Mouse (Mus musculus) midbrain, embryonic 14.5 days (tissue): ENCODE results near the gene Hist2h3b. TPM values are rescaled to one million over a fixed set of nuclear protein-coding genes. Genes with fewer than 3 reads are reported as not detected.

Source experiments
- ATAC-seq: fragments of 200-750 bp; cut with Nextera tagmentation; 2 replicates; pipeline ENCODE4 v1.8.0; 2017; ENCODE audit warnings: moderate number of reproducible peaks, moderate library complexity; ENCODE audit not compliant: low FRiP score, low TSS enrichment
- DNase-seq: peaks from one replicate; pipeline ENCODE4 v3.0.0-alpha.2; 2015
- H3K27ac ChIP-seq: fragments of 300-500 bp; sonication (generic); replicated peaks from 2 replicates; pipeline ENCODE4 v1.5.1; 2014; ENCODE audit warnings: mild to moderate bottlenecking, low read depth, low read length, moderate library complexity
- H3K27me3 ChIP-seq: fragments of 300-500 bp; sonication (generic); 2 replicates; pipeline ENCODE4 v1.6.1; 2014; ENCODE audit warnings: low read length, control low read depth, mixed read lengths; ENCODE audit not compliant: control insufficient read depth, insufficient read depth
- H3K36me3 ChIP-seq: fragments of 300-500 bp; sonication (generic); 2 replicates; pipeline ENCODE4 v1.6.1; 2014; ENCODE audit warnings: low read length, control low read depth; ENCODE audit not compliant: control insufficient read depth, insufficient read depth
- H3K4me1 ChIP-seq: fragments of 300-500 bp; sonication (generic); 2 replicates; pipeline ENCODE4 v1.6.1; 2014; ENCODE audit warnings: mild to moderate bottlenecking, antibody characterized with exemption, low read length, control low read depth; ENCODE audit not compliant: control insufficient read depth, insufficient read depth
- H3K4me2 ChIP-seq: fragments of 300-500 bp; sonication (generic); 2 replicates; pipeline ENCODE4 v1.6.1; 2014; ENCODE audit warnings: mild to moderate bottlenecking, low read length, moderate library complexity
- H3K4me3 ChIP-seq: fragments of 300-500 bp; sonication (generic); replicated peaks from 2 replicates; pipeline ENCODE4 v1.5.1; 2014; ENCODE audit warnings: low read depth, low read length
- H3K9ac ChIP-seq: fragments of 300-500 bp; sonication (generic); replicated peaks from 2 replicates; pipeline ENCODE4 v1.6.1; 2014; ENCODE audit warnings: mild to moderate bottlenecking, low read length, moderate library complexity
- H3K9me3 ChIP-seq: fragments of 300-500 bp; sonication (generic); 2 replicates; pipeline ENCODE4 v1.6.1; 2016; ENCODE audit warnings: low read length, control low read depth, mixed read lengths; ENCODE audit not compliant: control insufficient read depth
- WGBS: fragments of 180-500 bp; shearing (Covaris S2); extraction: QIAGEN DNeasy Blood & Tissue Kit; methylation state at CpG from one replicate; pipeline ENCODE4 v1.1.7; 2014; 5-methylcytosine and 5-hydroxymethylcytosine counted together
- polyA plus RNA-seq: library from polyadenylated mRNA; unstranded; fragments of >200 nt; fragmentation: Nextera tagmentation; extraction: Ambion mirVana; gene quantifications from 2 replicates; pipeline ENCODE4 v1.2.1, GENCODE M21; 2014

Gene Hist2h3b
- polyA plus RNA-seq, 1 experiment from 2014 or later, result 19.3 TPM

- Histone ChIP-seq H3K9ac (no peak overlapping the region), H3K4me3 (no peak overlapping the region), H3K27me3 (no peaks in the 10 kb centered on the region), H3K36me3 (no peaks in the 10 kb centered on the region), H3K27ac (no peak overlapping the region), H3K9me3 (no peaks in the 10 kb centered on the region), H3K4me1 (no peaks in the 10 kb centered on the region), H3K4me2 (no peak overlapping the region)
- 87% methylated on average over 5 of the region's 5 CpGs for WGBS
- DNase-seq (no peak), ATAC-seq (no peak)
Observed at GRCm38 (mm10) chr3:96255926-96256593, 12.4 kb upstream of the Hist2h3b start.

DNA sequence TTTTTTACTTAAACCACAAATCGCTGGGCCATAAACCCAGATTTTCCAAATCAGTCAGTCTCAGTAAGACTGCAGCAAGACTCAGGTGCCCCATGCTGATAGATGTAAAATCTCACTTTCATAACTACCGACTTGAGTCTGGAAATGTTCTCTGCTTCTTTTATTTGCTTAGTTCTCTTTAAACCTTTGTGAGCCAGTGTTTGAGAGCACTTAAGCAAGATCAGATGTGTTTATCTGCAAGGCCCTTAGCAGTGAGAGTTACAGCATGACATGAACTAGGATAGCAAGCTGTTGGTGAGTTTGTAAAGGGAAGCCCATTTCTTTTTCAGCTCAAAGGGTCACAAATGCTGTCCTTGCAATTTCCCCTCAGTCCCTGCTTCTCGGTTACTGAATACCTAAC, 11.3 kb upstream of the Hist2h3b start:
- ATAC-seq (no peak), DNase-seq (no peak)
- H3K27me3 ChIP-seq, result no peaks in the 10 kb centered on the region
- no peak overlapping the region for H3K4me3 ChIP-seq
- H3K4me2 ChIP-seq, result no peak overlapping the region
- no peak overlapping the region for H3K27ac ChIP-seq
- no peaks in the 10 kb centered on the region for H3K36me3 ChIP-seq
- H3K9me3 ChIP-seq, result no peaks in the 10 kb centered on the region
- 83% methylated on average over 3 of the region's 3 CpGs for WGBS
- H3K9ac ChIP-seq, result no peak overlapping the region
- H3K4me1 ChIP-seq, result no peaks in the 10 kb centered on the region

DNA sequence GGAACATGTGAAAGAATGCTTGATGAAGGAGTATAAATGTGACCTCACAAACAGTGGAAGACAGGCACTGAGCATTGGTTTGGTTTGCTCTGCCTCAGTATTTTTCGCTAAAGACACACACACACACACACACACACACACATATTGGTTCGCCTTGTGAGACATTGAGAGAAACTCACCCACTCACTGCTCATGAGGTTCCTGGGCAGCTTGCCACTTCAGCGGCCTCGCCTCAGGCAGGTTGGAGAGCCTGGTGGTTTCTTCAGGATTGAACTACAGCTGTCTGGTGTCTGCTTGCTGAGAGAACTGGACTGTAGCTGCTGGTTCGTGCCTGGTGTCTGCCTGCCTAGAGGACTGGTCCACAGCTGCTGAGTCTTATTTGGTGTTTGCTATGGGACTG, 8.2 kb upstream of the Hist2h3b start:
- WGBS, result 94% methylated on average over 5 of the region's 5 CpGs
- no peaks in the 10 kb centered on the region for H3K36me3 ChIP-seq
- H3K4me3 ChIP-seq, result no peak overlapping the region
- no peaks in the 10 kb centered on the region for H3K27me3 ChIP-seq
- no peak overlapping the region for H3K4me2 ChIP-seq
- DNase-seq (no peak), ATAC-seq (no peak)
- no peak overlapping the region for H3K9ac ChIP-seq
- H3K9me3 ChIP-seq, result no peaks in the 10 kb centered on the region
- H3K4me1 ChIP-seq, result peaks cover 8% of the 10 kb centered on the region; the same call in 1 of the 2 replicates
- H3K27ac ChIP-seq, result no peak overlapping the region

GRCm38 (mm10) chr3:96261623-96262022, 6.8 kb upstream of the Hist2h3b start:
- ATAC-seq (no peak), DNase-seq (no peak)
- Histone ChIP-seq H3K4me2 (peak overlapping the region; percentile 75), H3K4me3 (peak overlapping the region; percentile 51), H3K27me3 (no peaks in the 10 kb centered on the region), H3K36me3 (no peaks in the 10 kb centered on the region), H3K4me1 (peaks cover 8% of the 10 kb centered on the region; the same call in 1 of the 2 replicates), H3K27ac (peak overlapping the region; percentile 94), H3K9me3 (no peaks in the 10 kb centered on the region), H3K9ac (peak overlapping the region; percentile 69)
- 62% methylated on average over 3 of the region's 3 CpGs for WGBS

GRCm38 (mm10) chr3:96262216-96262875, 6.1 kb upstream of the Hist2h3b start:
- DNase-seq (peak; percentile 83), ATAC-seq (peak; percentile 72)
- H3K4me2 ChIP-seq, result peak overlapping the region; percentile 75
- peak overlapping the region; percentile 94 for H3K27ac ChIP-seq
- peaks cover 8% of the 10 kb centered on the region; the same call in 1 of the 2 replicates for H3K4me1 ChIP-seq
- 1% methylated on average over 19 of the region's 19 CpGs for WGBS
- no peaks in the 10 kb centered on the region for H3K27me3 ChIP-seq
- H3K4me3 ChIP-seq, result peak overlapping the region; percentile 51
- H3K9me3 ChIP-seq, result no peaks in the 10 kb centered on the region
- peak overlapping the region; percentile 69 for H3K9ac ChIP-seq
- no peaks in the 10 kb centered on the region for H3K36me3 ChIP-seq

DNA sequence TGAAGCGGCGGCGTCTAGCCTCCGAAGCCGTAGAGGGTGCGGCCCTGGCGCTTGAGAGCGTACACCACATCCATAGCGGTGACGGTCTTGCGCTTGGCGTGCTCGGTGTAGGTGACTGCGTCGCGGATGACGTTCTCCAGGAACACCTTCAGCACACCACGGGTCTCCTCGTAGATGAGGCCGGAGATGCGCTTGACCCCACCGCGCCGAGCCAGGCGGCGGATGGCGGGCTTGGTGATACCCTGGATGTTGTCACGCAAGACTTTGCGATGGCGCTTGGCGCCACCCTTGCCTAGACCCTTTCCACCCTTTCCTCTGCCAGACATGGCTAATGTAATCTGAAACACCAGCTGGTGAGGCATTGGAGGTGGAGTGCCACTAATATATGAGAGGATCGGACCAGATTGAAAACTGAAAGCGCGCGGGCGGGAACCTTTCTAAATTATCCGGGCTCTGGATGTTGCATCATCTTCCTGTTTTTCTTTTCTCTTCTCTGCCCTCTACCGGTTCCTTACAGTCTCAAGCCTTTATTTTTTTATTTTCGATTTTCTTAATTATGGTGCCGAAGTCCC, 5.4 kb upstream of the Hist2h3b start, which contains the start of gene Hist2h4:
Gene Hist2h4 (minus strand): TSS at position 333 of the 572 bp plus-strand sequence.
- under 1% methylated on average over 40 of the region's 40 CpGs for WGBS
- peak; percentile 96 for DNase-seq
- Histone ChIP-seq H3K4me3 (peak within 1 kb of the TSS; percentile 51), H3K4me1 (peaks cover 13% of the 10 kb centered on the region), H3K4me2 (peak within 1 kb of the TSS; percentile 75), H3K9ac (peak within 1 kb of the TSS; percentile 69), H3K27ac (peak within 1 kb of the TSS; percentile 94), H3K27me3 (no peaks in the 10 kb centered on the region), H3K36me3 (no peaks in the 10 kb centered on the region), H3K9me3 (no peaks in the 10 kb centered on the region)
- ATAC-seq, result peak; percentile 86

- no peaks in the 10 kb centered on the region for H3K9me3 ChIP-seq
- peak overlapping the region; percentile 48 for H3K9ac ChIP-seq
- peak overlapping the region; percentile 51 for H3K4me3 ChIP-seq
- H3K27ac ChIP-seq, result peak overlapping the region; percentile 94
- 3% methylated on average over 27 of the region's 27 CpGs for WGBS
- ATAC-seq, result peak; percentile 25; the same call in 1 of the 2 replicates
- no peaks in the 10 kb centered on the region for H3K36me3 ChIP-seq
- peak overlapping the region; percentile 75 for H3K4me2 ChIP-seq
- H3K27me3 ChIP-seq, result no peaks in the 10 kb centered on the region
- no peak for DNase-seq
- H3K4me1 ChIP-seq, result peaks cover 15% of the 10 kb centered on the region
Observed at GRCm38 (mm10) chr3:96263558-96264403, 4.7 kb upstream of the Hist2h3b start.

GRCm38 (mm10) chr3:96264404-96264949, 4.0 kb upstream of the Hist2h3b start:
- no peaks in the 10 kb centered on the region for H3K27me3 ChIP-seq
- DNase-seq, result no peak
- H3K9me3 ChIP-seq, result no peaks in the 10 kb centered on the region
- no peaks in the 10 kb centered on the region for H3K36me3 ChIP-seq
- WGBS, result 58% methylated on average over 7 of the region's 7 CpGs
- no peak overlapping the region for H3K9ac ChIP-seq
- no peak for ATAC-seq
- H3K27ac ChIP-seq, result peak overlapping the region; percentile 38; the same call in 1 of the 2 replicates
- peak overlapping the region; percentile 75 for H3K4me2 ChIP-seq
- peaks cover 15% of the 10 kb centered on the region for H3K4me1 ChIP-seq
- H3K4me3 ChIP-seq, result peak overlapping the region; percentile 51; the same call in 1 of the 2 replicates
